ENCODE assay signal across 18 mouse cellular contexts in genomic region chr12:11367099-11367765, GRCm38 (mm10).
DNase-seq lines count a peak whose midpoint lies in the region; ATAC-seq and TF ChIP-seq lines count a peak whose summit lies in the region.
"Had no signal": no experiment of that assay in that cellular context is flagged by ENCODE, and none has a peak within 500 bp of the region (broad histone marks: within the 10 kb centered on the region; RNA-seq: fewer than 3 reads in every experiment).

No protein-coding gene starts in this region.

- H3K27ac ChIP-seq in left cerebral cortex, adult 2 months: peak overlapping the region; percentile 56; the same call in 1 of the 2 replicates
- no peak overlapping the region for H3K27ac ChIP-seq in lung, embryonic 15.5 days
- no peak overlapping the region for H3K27ac ChIP-seq in forebrain, embryonic 14.5 days (ENCODE audit: low read depth, low read length)
- H3K27ac ChIP-seq: embryonic facial prominence, embryonic 10.5 days; forebrain, embryonic 15.5 days; heart, adult 2 months; hindbrain, embryonic 14.5 days; intestine, embryonic 15.5 days had no signal

- H3K36me3 ChIP-seq in lung, embryonic 15.5 days: no peaks in the 10 kb centered on the region
- no peaks in the 10 kb centered on the region for H3K36me3 ChIP-seq in forebrain, embryonic 14.5 days (ENCODE audit: control insufficient read depth, insufficient read depth, low read length)
- H3K36me3 ChIP-seq: embryonic facial prominence, embryonic 10.5 days; forebrain, embryonic 15.5 days; heart, embryonic 12.5 days; intestine, embryonic 15.5 days had no signal

- H3K4me2 ChIP-seq in lung, embryonic 15.5 days: no peak overlapping the region
- no peak overlapping the region for H3K4me2 ChIP-seq in forebrain, embryonic 14.5 days (ENCODE audit: low read length)
- H3K4me2 ChIP-seq: forebrain, embryonic 15.5 days; heart, embryonic 12.5 days; hindbrain, embryonic 14.5 days; intestine, embryonic 15.5 days had no signal

- no peaks in the 10 kb centered on the region for H3K9me3 ChIP-seq in lung, embryonic 15.5 days
- no peaks in the 10 kb centered on the region for H3K9me3 ChIP-seq in forebrain, embryonic 14.5 days (replicated peaks; ENCODE audit: control insufficient read depth, low read length)
- H3K9me3 ChIP-seq: embryonic facial prominence, embryonic 10.5 days; forebrain, embryonic 15.5 days; heart, embryonic 12.5 days; intestine, embryonic 15.5 days had no signal

- TF ChIP-seq CTCF in left cerebral cortex, adult 2 months (IDR thresholded peaks at IDR 0.05): no peak

- no peaks in the 10 kb centered on the region for H3K27me3 ChIP-seq in lung, embryonic 15.5 days
- no peaks in the 10 kb centered on the region for H3K27me3 ChIP-seq in forebrain, embryonic 14.5 days (replicated peaks; ENCODE audit: control insufficient read depth, insufficient read depth, low read length)
- H3K27me3 ChIP-seq: forebrain, embryonic 15.5 days; heart, embryonic 12.5 days; intestine, embryonic 15.5 days had no signal

- no peak overlapping the region for H3K4me3 ChIP-seq in left cerebral cortex, adult 2 months
- no peak overlapping the region for H3K4me3 ChIP-seq in lung, embryonic 15.5 days
- no peak overlapping the region for H3K4me3 ChIP-seq in forebrain, embryonic 14.5 days (ENCODE audit: low read depth, low read length)
- H3K4me3 ChIP-seq: embryonic facial prominence, embryonic 10.5 days; forebrain, embryonic 15.5 days; heart, adult 2 months; heart, embryonic 12.5 days; intestine, embryonic 15.5 days had no signal

- DNase-seq in left cerebral cortex, adult 2 months (ENCODE audit: extremely low spot score in 1 of 2, low spot score in 2 of 2): no peak
- DNase-seq in left cerebral cortex, adult 11 months (ENCODE audit: low spot score): no peak
- DNase-seq in lung, postnatal 10 days: peak; percentile 76
- DNase-seq in lung, postnatal 4 days: peak; percentile 36 to 78
- DNase-seq in forebrain, embryonic 14.5 days (ENCODE audit: low spot score): no peak
- no peak for DNase-seq in cerebellum, postnatal 14 days
- DNase-seq: adrenal gland, postnatal 10 days; cerebellum, adult 18-20 months; cerebellum, adult 9-11 months; gastrocnemius, postnatal 14 days; heart, adult 2 months; heart, postnatal 14 days had no signal

- ATAC-seq in lung, embryonic 15.5 days (ENCODE audit: borderline replicate concordance, extremely low read depth, low FRiP score, low TSS enrichment): peak; percentile 93; the same call in 1 of the 2 replicates
- no peak for ATAC-seq in forebrain, embryonic 14.5 days
- ATAC-seq: forebrain, embryonic 15.5 days; intestine, embryonic 15.5 days had no signal

- H3K4me1 ChIP-seq in lung, embryonic 15.5 days: no peaks in the 10 kb centered on the region
- no peaks in the 10 kb centered on the region for H3K4me1 ChIP-seq in forebrain, embryonic 14.5 days (ENCODE audit: control insufficient read depth, insufficient read depth, low read length)
- H3K4me1 ChIP-seq: embryonic facial prominence, embryonic 10.5 days; forebrain, embryonic 15.5 days; heart, embryonic 12.5 days; intestine, embryonic 15.5 days had no signal

- intact Hi-C loops in left cerebral cortex, adult 2 months (cut with DNase I): no loop called here

- WGBS in lung, embryonic 15.5 days: 22% methylated on average over 3 of the region's 3 CpGs
- WGBS in forebrain, embryonic 14.5 days: 69% methylated on average over 3 of the region's 3 CpGs

- H3K9ac ChIP-seq in lung, embryonic 15.5 days: no peak overlapping the region
- no peak overlapping the region for H3K9ac ChIP-seq in forebrain, embryonic 14.5 days (ENCODE audit: low read length)
- H3K9ac ChIP-seq: forebrain, embryonic 15.5 days; heart, embryonic 12.5 days; hindbrain, embryonic 14.5 days; intestine, embryonic 15.5 days had no signal

Comparison
In these comparisons a context has a peak if more than half of its experiments do, and no peak if none do; other contexts are left out.
1. DNase-seq: peak in lung, postnatal 10 days (single experiment) and lung, postnatal 4 days (2 of 2); none in left cerebral cortex, adult 2 months (0 of 2), left cerebral cortex, adult 11 months (single experiment), forebrain, embryonic 14.5 days (single experiment) and cerebellum, postnatal 14 days (0 of 2).